Mouse (Mus musculus) brain, embryonic 14.5 days (tissue): ENCODE data around the gene Gtf2ird1.
A peak's percentile ranks its signal among the peaks of the same experiment; 100 is the strongest.

Source experiments
- CTCF ChIP-seq: fragments of 200-500 bp; IDR thresholded peaks from 2 replicates; pipeline ENCODE4 v1.5.1; 2012; ENCODE audit warnings: inconsistent platforms, mild to moderate bottlenecking, moderate library complexity, borderline replicate concordance; ENCODE audit not compliant: insufficient read depth, insufficient read length; ENCODE audit errors: extremely low read depth
- POLR2A ChIP-seq: fragments of 200-500 bp; IDR thresholded peaks from 2 replicates; pipeline ENCODE4 v1.6.1; 2012; ENCODE audit warnings: mild to moderate bottlenecking, inconsistent platforms, borderline replicate concordance; ENCODE audit not compliant: poor library complexity, insufficient read depth, insufficient read length, severe bottlenecking; ENCODE audit errors: extremely low read depth

DNA sequence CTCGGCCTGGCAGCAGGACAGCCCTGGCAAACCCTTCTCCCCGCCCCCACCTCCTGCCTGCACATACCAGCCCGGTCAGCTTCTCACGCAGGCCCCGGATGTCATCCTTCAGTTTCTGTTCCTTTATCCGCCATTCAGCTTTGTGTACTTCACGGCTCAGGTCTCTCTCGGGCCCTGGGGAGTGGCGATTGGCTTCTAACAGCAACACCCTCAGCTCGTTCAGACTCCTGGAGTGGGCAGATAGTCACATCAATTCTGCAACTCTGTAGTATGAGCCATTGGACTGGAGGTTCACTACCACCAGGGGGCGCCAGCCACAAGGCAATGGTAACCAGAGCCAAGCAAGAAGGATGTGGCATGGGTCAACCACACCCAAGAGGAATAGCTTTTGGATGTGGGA is 37.6 kb upstream of the Gtf2ird1 start:
- TF ChIP-seq CTCF (peak; percentile 96), POLR2A (no peak)
